Mouse (Mus musculus) induced T-regulatory cell, adult 2 months (primary cell): ENCODE data around the gene Fxr2.
"Not testable (repeated sequence)": the region's sequence is repeated elsewhere in the genome, so short reads cannot be mapped to it uniquely, and the experiment has no call there.

Experiments used
- DNase-seq: peaks from one replicate; pipeline ENCODE4 v3.0.0-alpha.2; 2012; ENCODE audit warnings: low read depth

Gene Fxr2

GRCm38 (mm10) chr11:69684128-69684745, 51.4 kb downstream of the Fxr2 start:
- DNase-seq, result no peak

GRCm38 (mm10) chr11:69684936-69685335, 52.1 kb downstream of the Fxr2 start:
- DNase-seq, result no peak

- DNase-seq, result no peak
Observed at GRCm38 (mm10) chr11:69685526-69686148, 52.8 kb downstream of the Fxr2 start, which contains the start of gene Tnfsf13. Gene Tnfsf13, minus strand, starts transcription at chr11:69685784.

- no peak for DNase-seq
Observed at GRCm38 (mm10) chr11:69686377-69686776, 53.6 kb downstream of the Fxr2 start.

GRCm38 (mm10) chr11:69687061-69687460, 54.3 kb downstream of the Fxr2 start:
- no peak for DNase-seq

- DNase-seq, result no peak
Observed at GRCm38 (mm10) chr11:69689891-69690290, 57.1 kb downstream of the Fxr2 start.

GRCm38 (mm10) chr11:69692196-69692811, 59.5 kb downstream of the Fxr2 start:
- no peak for DNase-seq

GRCm38 (mm10) chr11:69692863-69693262, 60.1 kb downstream of the Fxr2 start:
- DNase-seq, result no peak

GRCm38 (mm10) chr11:69693421-69693965, 60.7 kb downstream of the Fxr2 start:
- DNase-seq, result no peak

- no peak for DNase-seq
Observed at GRCm38 (mm10) chr11:69695046-69695360, 62.2 kb downstream of the Fxr2 start.

GRCm38 (mm10) chr11:69695361-69696181, 62.8 kb downstream of the Fxr2 start, which contains the start of the genes Tnfsf12 and Tnfsfm13:
Gene Tnfsf12, minus strand, starts transcription at chr11:69695849.
Gene Tnfsfm13, minus strand, starts transcription at chr11:69696098.
- DNase-seq, result no peak

GRCm38 (mm10) chr11:69697396-69697795, 64.6 kb downstream of the Fxr2 start:
- no peak for DNase-seq

GRCm38 (mm10) chr11:69698574-69698973, 65.8 kb downstream of the Fxr2 start:
- DNase-seq, result peak; percentile 37

- DNase-seq, result no peak
Observed at GRCm38 (mm10) chr11:69699595-69699994, 66.8 kb downstream of the Fxr2 start.

- not testable (repeated sequence) for DNase-seq
Observed at GRCm38 (mm10) chr11:69702886-69703285, 70.1 kb downstream of the Fxr2 start.
